Mouse (Mus musculus): Measurements from ENCODE around the gene Plpp6.

DNA sequence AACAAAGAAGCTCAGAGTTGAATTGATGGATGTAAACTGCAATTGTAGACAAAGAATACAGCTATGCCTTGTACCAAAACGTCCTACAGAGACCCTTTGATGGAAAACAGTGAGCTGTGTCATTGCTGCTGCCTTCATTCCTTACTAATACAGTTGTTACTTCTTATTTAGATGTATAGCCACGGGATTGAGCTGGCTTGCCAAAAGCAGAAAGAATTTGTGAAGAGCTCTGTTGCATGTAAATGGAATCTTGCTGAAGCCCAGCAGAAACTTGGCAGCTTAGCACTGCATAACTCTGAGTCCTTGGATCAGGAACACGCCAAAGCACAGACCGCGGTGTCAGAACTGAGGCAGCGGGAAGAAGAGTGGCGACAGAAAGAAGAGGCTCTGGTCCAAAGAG is 31.1 kb downstream of the Plpp6 start:
- TF ChIP-seq CTCF (IDR thresholded peaks at IDR 0.05; ENCODE audit: insufficient read depth, low read length) (no peak), POLR2A (IDR thresholded peaks at IDR 0.05; ENCODE audit: borderline replicate concordance, extremely low read depth, low read depth, low read length) (no peak)
